Mouse (Mus musculus) olfactory bulb, adult 2 months (tissue): Measurements from ENCODE around the gene Tceal6. TPM values are rescaled to one million over a fixed set of nuclear protein-coding genes. Genes with fewer than 3 reads are reported as not detected.
A peak's percentile ranks its signal among the peaks of the same experiment; 100 is the strongest.
"Not testable (repeated sequence)": the region's sequence is repeated elsewhere in the genome, so short reads cannot be mapped to it uniquely, and the experiment has no call there.

Source experiments
- H3K27ac ChIP-seq: fragments of 200-500 bp; 2 replicates; pipeline ENCODE4 v1.5.1; 2012; ENCODE audit warnings: low read depth, low read length; ENCODE audit not compliant: insufficient read depth
- H3K4me1 ChIP-seq: fragments of 200-500 bp; 2 replicates; pipeline ENCODE4 v1.6.1; 2012; ENCODE audit warnings: low read length; ENCODE audit not compliant: control insufficient read depth, insufficient read depth
- H3K4me3 ChIP-seq: fragments of 200-500 bp; 2 replicates; pipeline ENCODE4 v1.5.1; 2012; ENCODE audit warnings: mild to moderate bottlenecking, low read depth, low read length, moderate library complexity; ENCODE audit not compliant: insufficient read depth
- CTCF ChIP-seq: fragments of 200-500 bp; IDR thresholded peaks from 2 replicates; pipeline ENCODE4 v1.5.1; 2012; ENCODE audit warnings: low read depth, mild to moderate bottlenecking, low read length, moderate library complexity; ENCODE audit not compliant: insufficient read depth
- POLR2A ChIP-seq: fragments of 200-500 bp; IDR thresholded peaks from 2 replicates; pipeline ENCODE4 v1.6.1; 2012; ENCODE audit warnings: mild to moderate bottlenecking, low read depth, low read length, moderate library complexity; ENCODE audit not compliant: insufficient read depth
- WGBS: fragments of 180-500 bp; shearing (Covaris S2); methylation state at CpG from one replicate; pipeline ENCODE4 v1.1.7; 2018; 5-methylcytosine and 5-hydroxymethylcytosine counted together
- polyA plus RNA-seq: library from polyadenylated mRNA; stranded (reverse); fragments of >200 nt; gene quantifications from 2 replicates; pipeline ENCODE4 v1.2.4, GENCODE M21; 2012; ENCODE audit warnings: low replicate concordance; ENCODE audit not compliant: missing spikeins, insufficient read depth, insufficient read length

The Tceal6 gene
- polyA plus RNA-seq, result not detected in 2 replicates

- WGBS, result 17% methylated on average over 13 of the region's 13 CpGs
- Histone ChIP-seq H3K4me3 (peak within 1 kb of the TSS; percentile 60), H3K27ac (peak within 1 kb of the TSS; percentile 47; the same call in 1 of the 2 replicates), H3K4me1 (no peaks in the 10 kb centered on the region)
- TF ChIP-seq CTCF (no peak), POLR2A (peak; percentile 36; the same call in 1 of the 2 replicates)
Observed at GRCm38 (mm10) chrX:135210436-135211221, at the start of gene Tceal6. Gene Tceal6, minus strand, starts transcription at chrX:135210687.

- not testable (repeated sequence) for H3K27ac ChIP-seq, H3K4me1 ChIP-seq
- peak overlapping the region; percentile 60 for H3K4me3 ChIP-seq
- 28% methylated on average over 21 of the region's 21 CpGs for WGBS
Observed at GRCm38 (mm10) chrX:135209773-135210435, 583 bp downstream of the Tceal6 start.

GRCm38 (mm10) chrX:135189924-135190323 lies 20.6 kb downstream of the Tceal6 start:
- not testable (repeated sequence) for H3K4me1 ChIP-seq, H3K27ac ChIP-seq, H3K4me3 ChIP-seq
- WGBS, result no CpG with 5 or more reads among the region's 6 CpGs

- H3K4me3 ChIP-seq, H3K27ac ChIP-seq, H3K4me1 ChIP-seq: not testable (repeated sequence)
- no CpG with 5 or more reads among the region's 3 CpGs for WGBS
Observed at GRCm38 (mm10) chrX:135188661-135189060, 21.8 kb downstream of the Tceal6 start.

- H3K27ac ChIP-seq, H3K4me3 ChIP-seq, H3K4me1 ChIP-seq: not testable (repeated sequence)
- WGBS, result 97% methylated on average over 5 of the region's 14 CpGs
Observed at GRCm38 (mm10) chrX:135177532-135177931, 33.0 kb downstream of the Tceal6 start, which contains the start of gene Gm15023. Gene Gm15023, minus strand, starts transcription at chrX:135177632.

Other genes starting within 250 kb of the Tceal6 start
- not detected in 2 replicates for gene Nxf2, start 245.9 kb downstream of the Tceal6 start, polyA plus RNA-seq
- gene Zmat1, start 201.5 kb downstream of the Tceal6 start, polyA plus RNA-seq, result not detected in 2 replicates
- not detected in 2 replicates for gene Gm15023, start 33.1 kb downstream of the Tceal6 start, polyA plus RNA-seq
- not detected in 2 replicates for gene Pramel3, start 91.6 kb upstream of the Tceal6 start, polyA plus RNA-seq
- not detected in 2 replicates for gene Gm5128, start 162.6 kb upstream of the Tceal6 start, polyA plus RNA-seq
- not detected in 2 replicates for gene Gm7903, start 223.1 kb upstream of the Tceal6 start, polyA plus RNA-seq